Mouse (Mus musculus) CD4-positive naive resting alpha-beta T cell, adult 57 days (primary cell): ENCODE results near the gene Nhsl1. TPM values are rescaled to one million over a fixed set of nuclear protein-coding genes. Genes with fewer than 3 reads are reported as not detected.

Experiments used
- total RNA-seq: library from RNA; stranded (reverse); gene quantifications from one replicate; pipeline ENCODE4 v1.2.4, GENCODE M21; 2023

The Nhsl1 gene
- 3.5 TPM for total RNA-seq

GRCm38 (mm10) chr10:18318916-18319481, at the start of gene Nhsl1:
Gene Nhsl1 (plus strand): TSS chr10:18318985.

DNA sequence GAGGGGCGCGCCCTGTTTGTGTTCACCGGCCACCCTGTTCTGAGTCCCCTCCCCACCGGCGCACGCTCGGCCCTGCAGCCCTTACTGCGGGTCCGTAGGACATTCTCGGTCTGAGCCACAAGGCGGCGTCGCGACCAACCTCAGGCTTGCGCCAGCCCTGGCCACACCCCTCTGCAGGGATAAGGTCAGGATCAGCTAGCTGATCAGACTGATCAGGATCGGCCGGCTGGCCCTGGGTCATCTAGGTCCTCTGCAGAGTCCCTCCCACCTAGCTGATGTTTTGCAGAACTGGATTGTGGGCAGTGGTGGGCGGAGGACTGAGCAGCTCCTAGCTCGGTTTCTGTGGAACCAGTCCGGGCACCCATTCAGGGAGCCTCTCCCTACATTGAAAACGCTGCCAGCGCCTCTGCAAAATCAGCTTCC, 227.0 kb downstream of the Nhsl1 start, which contains the start of gene Hebp2:
Hebp2 (minus strand) TSS at position 264 of the 423 bp plus-strand sequence.

Other genes with a start within 250 kb of the Nhsl1 start
- gene Ect2l, start 108.1 kb upstream of the Nhsl1 start, total RNA-seq, result not detected
- gene Ccdc28a, start 84.0 kb upstream of the Nhsl1 start, total RNA-seq, result 20.2 TPM
- not detected for gene Hebp2, start 227.1 kb downstream of the Nhsl1 start, total RNA-seq